Comparison of ENCODE assay signal across 14 mouse cellular contexts in genomic region chr4:85096033-85096432, GRCm38 (mm10).
DNase-seq lines count a peak whose midpoint lies in the region; ATAC-seq lines count a peak whose summit lies in the region.
"Had no signal": no experiment of that assay in that cellular context is flagged by ENCODE, and none has a peak within 500 bp of the region (broad histone marks: within the 10 kb centered on the region; RNA-seq: fewer than 3 reads in every experiment).

No protein-coding gene starts in this region.

- no peak overlapping the region for H3K9ac ChIP-seq in forebrain, embryonic 14.5 days (ENCODE audit: low read length)
- no peak overlapping the region for H3K9ac ChIP-seq in hindbrain, embryonic 14.5 days
- no peak overlapping the region for H3K9ac ChIP-seq in hindbrain, embryonic 11.5 days (ENCODE audit: low read depth, low read length)
- H3K9ac ChIP-seq: embryonic facial prominence, embryonic 12.5 days; forebrain, postnatal 0 days had no signal

- no peak overlapping the region for H3K4me3 ChIP-seq in forebrain, embryonic 14.5 days (ENCODE audit: low read depth, low read length)
- no peak overlapping the region for H3K4me3 ChIP-seq in forebrain, embryonic 10.5 days
- no peak overlapping the region for H3K4me3 ChIP-seq in hindbrain, embryonic 14.5 days (replicated peaks; ENCODE audit: low read length)
- no peak overlapping the region for H3K4me3 ChIP-seq in hindbrain, embryonic 11.5 days (ENCODE audit: low read depth, low read length)
- H3K4me3 ChIP-seq: embryonic facial prominence, embryonic 10.5 days; embryonic facial prominence, embryonic 12.5 days had no signal

- H3K4me1 ChIP-seq in forebrain, embryonic 14.5 days (ENCODE audit: control insufficient read depth, insufficient read depth, low read length) = no peaks in the 10 kb centered on the region
- H3K4me1 ChIP-seq in forebrain, embryonic 10.5 days = no peaks in the 10 kb centered on the region
- H3K4me1 ChIP-seq in hindbrain, embryonic 14.5 days (replicated peaks; ENCODE audit: control insufficient read depth, insufficient read depth, low read length) = no peaks in the 10 kb centered on the region
- H3K4me1 ChIP-seq in hindbrain, embryonic 11.5 days (replicated peaks; ENCODE audit: control insufficient read depth, insufficient read depth, low read length) = no peaks in the 10 kb centered on the region
- H3K4me1 ChIP-seq: embryonic facial prominence, embryonic 10.5 days; embryonic facial prominence, embryonic 12.5 days had no signal

- 0 out of 2 replicates have a peak, but pooled peaks cover 6% of the 10 kb centered on the region for H3K36me3 ChIP-seq in forebrain, embryonic 14.5 days (ENCODE audit: control insufficient read depth, insufficient read depth, low read length)
- peaks cover 5% of the 10 kb centered on the region; the same call in 1 of the 2 replicates for H3K36me3 ChIP-seq in forebrain, embryonic 10.5 days (replicated peaks)
- no peaks in the 10 kb centered on the region for H3K36me3 ChIP-seq in hindbrain, embryonic 14.5 days (replicated peaks; ENCODE audit: control insufficient read depth, insufficient read depth)
- H3K36me3 ChIP-seq in hindbrain, embryonic 11.5 days (ENCODE audit: control insufficient read depth, insufficient read depth, low read length) = no peaks in the 10 kb centered on the region
- H3K36me3 ChIP-seq: embryonic facial prominence, embryonic 10.5 days; G1E had no signal

- no peak overlapping the region for H3K4me2 ChIP-seq in forebrain, embryonic 14.5 days (ENCODE audit: low read length)
- H3K4me2 ChIP-seq in hindbrain, embryonic 14.5 days (replicated peaks) = no peak overlapping the region
- no peak overlapping the region for H3K4me2 ChIP-seq in hindbrain, embryonic 11.5 days (replicated peaks; ENCODE audit: low read depth, low read length)
- H3K4me2 ChIP-seq: embryonic facial prominence, embryonic 12.5 days had no signal

- peak; percentile 5 to 9 for DNase-seq in cerebellum, postnatal 10 days
- DNase-seq in cerebellum, postnatal 36 days = no peak
- DNase-seq in forebrain, embryonic 14.5 days (ENCODE audit: low spot score) = no peak
- no peak for DNase-seq in forebrain, embryonic 10.5 days (ENCODE audit: extremely low spot score, low spot score)
- DNase-seq in hindbrain, embryonic 14.5 days (ENCODE audit: low spot score) = no peak
- DNase-seq in hindbrain, embryonic 11.5 days (ENCODE audit: low spot score) = no peak
- peak; percentile 15 for DNase-seq in retina, postnatal 1 day
- no peak for DNase-seq in retina, embryonic 14.5 days (ENCODE audit: low spot score)

- ATAC-seq in forebrain, embryonic 14.5 days = peak; percentile 49; the same call in 1 of the 2 replicates
- peak; percentile 21; the same call in 1 of the 2 replicates for ATAC-seq in hindbrain, embryonic 14.5 days (ENCODE audit: low FRiP score)
- ATAC-seq in hindbrain, embryonic 11.5 days (ENCODE audit: low FRiP score) = no peak
- ATAC-seq: Patski had no signal

- H3K9me3 ChIP-seq in forebrain, embryonic 14.5 days (replicated peaks; ENCODE audit: control insufficient read depth, low read length) = no peaks in the 10 kb centered on the region
- H3K9me3 ChIP-seq in forebrain, embryonic 10.5 days = no peaks in the 10 kb centered on the region
- no peaks in the 10 kb centered on the region for H3K9me3 ChIP-seq in hindbrain, embryonic 14.5 days (ENCODE audit: control insufficient read depth, low read length)
- no peaks in the 10 kb centered on the region for H3K9me3 ChIP-seq in hindbrain, embryonic 11.5 days (ENCODE audit: control insufficient read depth, low read length)
- H3K9me3 ChIP-seq: embryonic facial prominence, embryonic 10.5 days; embryonic facial prominence, embryonic 12.5 days had no signal

- WGBS in forebrain, embryonic 14.5 days = 43% methylated on average over 4 of the region's 4 CpGs
- 76% methylated on average over 4 of the region's 4 CpGs for WGBS in forebrain, embryonic 10.5 days
- WGBS in hindbrain, embryonic 14.5 days = 76% methylated on average over 4 of the region's 4 CpGs
- 86% methylated on average over 4 of the region's 4 CpGs for WGBS in hindbrain, embryonic 11.5 days

- no peaks in the 10 kb centered on the region for H3K27me3 ChIP-seq in forebrain, embryonic 14.5 days (replicated peaks; ENCODE audit: control insufficient read depth, insufficient read depth, low read length)
- no peaks in the 10 kb centered on the region for H3K27me3 ChIP-seq in forebrain, embryonic 10.5 days (ENCODE audit: poor library complexity, severe bottlenecking)
- H3K27me3 ChIP-seq in hindbrain, embryonic 14.5 days (ENCODE audit: control insufficient read depth, insufficient read depth, low read length) = no peaks in the 10 kb centered on the region
- H3K27me3 ChIP-seq in hindbrain, embryonic 11.5 days (ENCODE audit: control insufficient read depth, insufficient read depth, low read length) = no peaks in the 10 kb centered on the region
- H3K27me3 ChIP-seq: CH12.LX; embryonic facial prominence, embryonic 12.5 days; Patski had no signal

- no peak overlapping the region for H3K27ac ChIP-seq in forebrain, embryonic 14.5 days (ENCODE audit: low read depth, low read length)
- no peak overlapping the region for H3K27ac ChIP-seq in forebrain, embryonic 10.5 days
- H3K27ac ChIP-seq in hindbrain, embryonic 14.5 days = no peak overlapping the region
- no peak overlapping the region for H3K27ac ChIP-seq in hindbrain, embryonic 11.5 days (ENCODE audit: low read depth, low read length)
- H3K27ac ChIP-seq: embryonic facial prominence, embryonic 10.5 days; embryonic facial prominence, embryonic 12.5 days had no signal

Comparison
In these comparisons a context has a peak if more than half of its experiments do, and no peak if none do; other contexts are left out.
1. DNase-seq: peak in cerebellum, postnatal 10 days (2 of 2) and retina, postnatal 1 day (single experiment); none in cerebellum, postnatal 36 days (0 of 2), forebrain, embryonic 14.5 days (single experiment), forebrain, embryonic 10.5 days (single experiment), hindbrain, embryonic 14.5 days (single experiment), hindbrain, embryonic 11.5 days (single experiment) and retina, embryonic 14.5 days (single experiment).